Mouse (Mus musculus): ENCODE data around the gene Smpd1.

Gene Smpd1

DNA sequence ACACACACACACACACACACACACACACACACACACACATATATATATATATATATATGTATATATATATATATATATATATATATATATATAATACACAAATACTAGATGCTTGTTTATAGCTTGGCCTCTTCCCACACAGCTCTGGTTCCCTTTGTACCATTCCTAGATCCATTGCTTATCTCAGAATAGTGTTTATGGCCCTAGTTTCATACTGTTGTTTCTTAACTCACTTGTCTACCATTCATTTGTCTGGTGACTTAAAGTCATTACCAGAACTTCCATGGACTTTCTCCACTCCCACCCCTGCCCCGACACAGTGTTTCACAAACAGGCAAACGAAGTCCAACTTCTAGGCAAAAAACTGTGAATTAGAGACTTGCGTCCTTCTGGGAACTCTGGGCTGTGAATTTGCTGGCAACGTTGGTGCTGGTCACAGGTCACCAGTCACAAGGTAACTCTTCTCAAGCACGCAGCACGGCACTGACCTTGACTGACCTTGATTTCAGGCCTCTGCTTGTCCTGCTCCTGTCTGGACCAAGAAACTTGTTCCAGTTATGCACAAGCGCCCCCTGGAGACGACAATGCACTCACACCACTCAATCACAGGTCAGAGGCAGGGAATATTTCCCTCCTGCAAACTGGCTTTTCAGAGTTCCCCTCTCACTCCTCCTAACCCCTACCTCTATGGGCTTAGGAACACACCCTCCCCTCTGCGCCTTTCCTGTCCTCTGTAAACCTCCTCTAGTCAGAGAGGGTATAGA, 48.9 kb downstream of the Smpd1 start:
- in situ Hi-C loops (cut with MboI; ENCODE audit: low sequenced_read_pairs) = no loop called here
